Mouse (Mus musculus): Measurements from ENCODE around the gene Prpsap1. TPM values are rescaled to one million over a fixed set of nuclear protein-coding genes. Genes with fewer than 3 reads are reported as not detected.

Gene Prpsap1
- 218 and 285 TPM in 2 replicates for polyA plus RNA-seq (2012; rRNA removed)

GRCm38 (mm10) chr11:116493795-116494252 lies at the start of gene Prpsap1:
Gene Prpsap1 (minus strand): TSS chr11:116494202.

GRCm38 (mm10) chr11:116530187-116531147 lies 36.5 kb upstream of the Prpsap1 start, which contains the start of gene Sphk1:
Gene Sphk1 (plus strand): TSS chr11:116530925.

GRCm38 (mm10) chr11:116466141-116466540 lies 27.9 kb downstream of the Prpsap1 start, which contains the start of gene Qrich2:
Gene Qrich2 (minus strand): TSS chr11:116466241.

GRCm38 (mm10) chr11:116433356-116434286 lies 60.4 kb downstream of the Prpsap1 start, which contains the start of gene Ubald2:
Gene Ubald2 (plus strand): TSS chr11:116434094.

Other genes starting within 250 kb of the Prpsap1 start
- gene Srp68, start 220.0 kb downstream of the Prpsap1 start, polyA plus RNA-seq (2012; rRNA removed): 51.8 and 68.0 TPM in 2 replicates
- 3.4 and 3.8 TPM in 2 replicates for gene Galr2, start 213.3 kb downstream of the Prpsap1 start, polyA plus RNA-seq (2012; rRNA removed)
- 34.9 and 36.3 TPM in 2 replicates for gene Exoc7, start 187.0 kb downstream of the Prpsap1 start, polyA plus RNA-seq (2012; rRNA removed)
- gene Foxj1, start 158.8 kb downstream of the Prpsap1 start, polyA plus RNA-seq (2012; rRNA removed): 121 and 144 TPM in 2 replicates
- gene Rnf157, start 81.2 kb downstream of the Prpsap1 start, polyA plus RNA-seq (2012; rRNA removed): 5.1 and 6.4 TPM in 2 replicates
- gene Ubald2, start 60.1 kb downstream of the Prpsap1 start, polyA plus RNA-seq (2012; rRNA removed): 145 and 174 TPM in 2 replicates
- gene Qrich2, start 28.0 kb downstream of the Prpsap1 start, polyA plus RNA-seq (2012; rRNA removed): 0.93 and 1.9 TPM in 2 replicates
- 31.4 and 33.0 TPM in 2 replicates for gene Sphk1, start 36.7 kb upstream of the Prpsap1 start, polyA plus RNA-seq (2012; rRNA removed)
- 43.3 and 43.5 TPM in 2 replicates for gene Ube2o, start 87.2 kb upstream of the Prpsap1 start, polyA plus RNA-seq (2012; rRNA removed)
- 0.16 and 0.44 TPM in 2 replicates for gene Aanat, start 92.2 kb upstream of the Prpsap1 start, polyA plus RNA-seq (2012; rRNA removed)
- gene Rhbdf2, start 132.8 kb upstream of the Prpsap1 start, polyA plus RNA-seq (2012; rRNA removed): 94.1 and 97.8 TPM in 2 replicates
- 19.7 and 23.3 TPM in 2 replicates for gene Prcd, start 159.3 kb upstream of the Prpsap1 start, polyA plus RNA-seq (2012; rRNA removed)
- 128 and 135 TPM in 2 replicates for gene Cygb, start 160.1 kb upstream of the Prpsap1 start, polyA plus RNA-seq (2012; rRNA removed)

Measured in ovary, adult 2 months (tissue).